Mouse (Mus musculus): ENCODE measurements around the gene Nat8f4. TPM values are rescaled to one million over a fixed set of nuclear protein-coding genes. Genes with fewer than 3 reads are reported as not detected.

Gene Nat8f4
- total RNA-seq, 4 experiments from 2014 or later: 0.80 to 1.6 (median 1.1) TPM

Other genes with a start within 250 kb of the Nat8f4 start
- gene Nat8f7, start 191.7 kb downstream of the Nat8f4 start, total RNA-seq (2022): under 1 TPM in 2 of 4 experiments, not detected in 2; 0.30 to 0.72 TPM
- gene Nat8f3, start 139.1 kb downstream of the Nat8f4 start, total RNA-seq (2022): under 1 TPM; 0.41 to 0.66 (median 0.46) TPM
- under 1 TPM in 1 of 4 experiments, not detected in 3; 0.63 TPM for gene Nat8f6, start 83.9 kb downstream of the Nat8f4 start, total RNA-seq (2022)
- not detected for gene Nat8f5, start 83.9 kb downstream of the Nat8f4 start, total RNA-seq (2022)
- not detected for gene Nat8, start 72.8 kb downstream of the Nat8f4 start, total RNA-seq (2022)
- under 1 TPM in 2 of 4 experiments, not detected in 2; 0.06 to 0.09 TPM for gene Nat8f2, start 35.7 kb downstream of the Nat8f4 start, total RNA-seq (2022)
- gene Tprkb, start 7.0 kb upstream of the Nat8f4 start, total RNA-seq (2022): 10 to 100 TPM; 12.3 to 14.6 (median 13.8) TPM
- gene Nat8f1, start 10.8 kb upstream of the Nat8f4 start, total RNA-seq (2022): 1 to 10 TPM; 1.8 to 4.6 (median 3.2) TPM
- gene Dusp11, start 56.8 kb upstream of the Nat8f4 start, total RNA-seq (2022): 10 to 100 TPM; 33.4 to 41.0 (median 37.0) TPM
- gene Figla, start 111.3 kb upstream of the Nat8f4 start, total RNA-seq (2022): not detected
- gene Add2, start 123.8 kb upstream of the Nat8f4 start, total RNA-seq (2022): under 1 TPM; 0.12 to 0.38 (median 0.20) TPM